Mouse (Mus musculus) spleen, postnatal 14 days (tissue): Measurements from ENCODE around the gene Arhgef12.
A peak's percentile ranks its signal among the peaks of the same experiment; 100 is the strongest.
"Not testable (repeated sequence)": the region's sequence is repeated elsewhere in the genome, so short reads cannot be mapped to it uniquely, and the experiment has no call there.

Experiments
- DNase-seq, 2 experiments: peaks; one replicate each; pipeline ENCODE4 v3.0.0; 2021 to 2022; ENCODE audit warnings: low spot score in 2 of 2

Arhgef12 gene

GRCm38 (mm10) chr9:43000595-43001250 lies 106.3 kb downstream of the Arhgef12 start:
- no peak for DNase-seq

- no peak for DNase-seq
Measured at GRCm38 (mm10) chr9:43000070-43000469, 107.0 kb downstream of the Arhgef12 start.

GRCm38 (mm10) chr9:42997526-42997925 lies 109.5 kb downstream of the Arhgef12 start:
- DNase-seq, result no peak

- DNase-seq, result no peak
Measured at GRCm38 (mm10) chr9:42995298-42995697, 111.7 kb downstream of the Arhgef12 start.

- no peak for DNase-seq
Measured at GRCm38 (mm10) chr9:42994708-42995107, 112.3 kb downstream of the Arhgef12 start.

- no peak for DNase-seq
Measured at GRCm38 (mm10) chr9:42993659-42994058, 113.4 kb downstream of the Arhgef12 start.

GRCm38 (mm10) chr9:42987988-42988387 lies 119.1 kb downstream of the Arhgef12 start:
- no peak for DNase-seq

GRCm38 (mm10) chr9:42968894-42969521 lies 138.0 kb downstream of the Arhgef12 start:
- DNase-seq, result no peak

- DNase-seq, result no peak
Measured at GRCm38 (mm10) chr9:42967731-42968130, 139.3 kb downstream of the Arhgef12 start.

- not testable (repeated sequence) for DNase-seq
Measured at GRCm38 (mm10) chr9:42964809-42965208, 142.2 kb downstream of the Arhgef12 start.

GRCm38 (mm10) chr9:42964366-42964765 lies 142.7 kb downstream of the Arhgef12 start:
- DNase-seq, result no peak

- DNase-seq, result no peak
Measured at GRCm38 (mm10) chr9:42962506-42962905, 144.5 kb downstream of the Arhgef12 start.

- no peak for DNase-seq
Measured at GRCm38 (mm10) chr9:42958401-42958800, 148.6 kb downstream of the Arhgef12 start.

GRCm38 (mm10) chr9:42948381-42948780 lies 158.7 kb downstream of the Arhgef12 start:
- DNase-seq, result no peak

- DNase-seq, result no peak
Measured at GRCm38 (mm10) chr9:42945174-42945573, 161.9 kb downstream of the Arhgef12 start.

- DNase-seq, result peak; percentile 53 to 62
Measured at GRCm38 (mm10) chr9:42944536-42945006, 162.5 kb downstream of the Arhgef12 start.

- no peak for DNase-seq
Measured at GRCm38 (mm10) chr9:42943781-42944535, 163.1 kb downstream of the Arhgef12 start, which contains the start of gene Grik4. Grik4 (minus strand) TSS chr9:42944493.

GRCm38 (mm10) chr9:42943057-42943529 lies 163.9 kb downstream of the Arhgef12 start:
- no peak for DNase-seq

GRCm38 (mm10) chr9:42942148-42942547 lies 164.9 kb downstream of the Arhgef12 start:
- no peak for DNase-seq

GRCm38 (mm10) chr9:42932146-42932545 lies 174.9 kb downstream of the Arhgef12 start:
- no peak for DNase-seq

- no peak for DNase-seq
Measured at GRCm38 (mm10) chr9:42927498-42927897, 179.5 kb downstream of the Arhgef12 start.

- no peak for DNase-seq
Measured at GRCm38 (mm10) chr9:42926564-42926963, 180.5 kb downstream of the Arhgef12 start.
